Mouse (Mus musculus) cerebellum, adult 2 months (tissue): ENCODE results near the gene Inpp4b. TPM values are rescaled to one million over a fixed set of nuclear protein-coding genes. Genes with fewer than 3 reads are reported as not detected.

Experiments
- DNase-seq, 2 experiments: peaks; one replicate each; pipeline ENCODE4 v3.0.0; 2021
- H3K27ac ChIP-seq: fragments of 200-500 bp; 2 replicates; pipeline ENCODE4 v1.5.1; 2012; ENCODE audit warnings: low read length, control low read depth, inconsistent platforms; ENCODE audit not compliant: insufficient read depth
- H3K27me3 ChIP-seq: fragments of 200-500 bp; 2 replicates; pipeline ENCODE4 v1.6.1; 2012; ENCODE audit warnings: inconsistent platforms, mild to moderate bottlenecking, low read length, moderate library complexity; ENCODE audit not compliant: control insufficient read depth, insufficient read depth
- H3K4me1 ChIP-seq: fragments of 200-500 bp; 2 replicates; pipeline ENCODE4 v1.6.1; 2011; ENCODE audit warnings: low read length; ENCODE audit not compliant: control insufficient read depth, insufficient read depth
- H3K4me3 ChIP-seq: fragments of 200-500 bp; replicated peaks from 2 replicates; pipeline ENCODE3; 2011; ENCODE audit warnings: mild to moderate bottlenecking, low read depth, low read length, control low read depth; ENCODE audit not compliant: insufficient read depth
- CTCF ChIP-seq: fragments of 200-500 bp; IDR thresholded peaks from 2 replicates; pipeline ENCODE4 v1.5.1; 2011; ENCODE audit warnings: low read depth, mild to moderate bottlenecking, control low read depth, low read length, moderate library complexity, borderline replicate concordance; ENCODE audit not compliant: insufficient read depth
- POLR2A ChIP-seq: fragments of 200-500 bp; IDR thresholded peaks from 2 replicates; pipeline ENCODE4 v1.6.1; 2011; ENCODE audit warnings: low read length, control low read depth, borderline replicate concordance; ENCODE audit not compliant: insufficient read depth
- WGBS: fragments of 180-500 bp; shearing (Covaris S2); methylation state at CpG from one replicate; pipeline ENCODE4 v1.1.7; 2018; 5-methylcytosine and 5-hydroxymethylcytosine counted together
- polyA plus RNA-seq: library from polyadenylated mRNA; depleted of rRNA; stranded (reverse); fragments of >200 nt; gene quantifications from 2 replicates; pipeline ENCODE4 v1.2.3, GENCODE M21; 2012

The Inpp4b gene
- polyA plus RNA-seq, 1 experiment: 11.8 TPM

DNA sequence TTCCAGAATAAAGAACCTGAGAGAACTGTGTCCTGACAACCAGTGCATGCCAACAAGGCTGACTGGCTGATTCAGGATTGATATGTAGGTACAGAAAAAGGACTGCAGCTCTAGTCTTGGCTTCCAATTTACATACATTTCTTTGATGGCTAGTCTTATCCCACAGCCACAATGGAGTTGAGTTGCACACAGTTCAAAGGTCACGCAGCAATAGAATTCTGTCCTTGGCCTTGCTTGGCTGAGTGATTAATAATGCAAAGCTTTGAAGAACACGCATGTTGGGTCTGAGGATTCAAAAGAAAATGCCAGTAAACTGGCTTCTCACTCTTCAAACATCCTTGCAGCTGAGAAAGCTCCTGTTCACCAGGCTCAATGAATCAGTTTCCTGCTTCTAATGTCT lies 70.4 kb downstream of the Inpp4b start:
- no peak overlapping the region for H3K27ac ChIP-seq
- no peak for DNase-seq
- peaks cover 3% of the 10 kb centered on the region; the same call in 1 of the 2 replicates for H3K4me1 ChIP-seq
- H3K27me3 ChIP-seq: no peaks in the 10 kb centered on the region
- no peak overlapping the region for H3K4me3 ChIP-seq
- 78% methylated on average over 2 of the region's 2 CpGs for WGBS
- no peak for TF ChIP-seq CTCF
- no peak for TF ChIP-seq POLR2A

DNA sequence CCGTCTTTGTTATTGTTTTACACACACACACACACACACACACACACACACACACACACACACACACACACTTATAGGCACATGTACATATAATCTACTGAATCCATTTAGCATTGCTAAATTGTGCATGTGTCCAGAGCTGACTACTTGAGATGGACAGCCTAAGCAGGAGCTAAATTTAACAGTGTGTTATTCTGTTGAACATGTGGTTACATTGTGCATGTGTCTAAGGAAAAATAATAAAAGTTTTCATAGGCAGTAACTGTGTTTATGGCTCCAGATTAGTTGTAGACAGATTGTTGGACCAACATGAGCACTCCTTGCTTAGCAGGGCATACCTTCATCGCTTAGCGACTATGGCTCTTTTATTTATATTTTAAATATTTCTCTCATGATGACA lies 101.6 kb downstream of the Inpp4b start:
- H3K27me3 ChIP-seq: no peaks in the 10 kb centered on the region
- no peak overlapping the region for H3K27ac ChIP-seq
- H3K4me3 ChIP-seq: no peak overlapping the region
- no peak for DNase-seq
- 98% methylated on average over 3 of the region's 3 CpGs for WGBS
- no peak for TF ChIP-seq POLR2A
- TF ChIP-seq CTCF: no peak
- H3K4me1 ChIP-seq: no peaks in the 10 kb centered on the region

DNA sequence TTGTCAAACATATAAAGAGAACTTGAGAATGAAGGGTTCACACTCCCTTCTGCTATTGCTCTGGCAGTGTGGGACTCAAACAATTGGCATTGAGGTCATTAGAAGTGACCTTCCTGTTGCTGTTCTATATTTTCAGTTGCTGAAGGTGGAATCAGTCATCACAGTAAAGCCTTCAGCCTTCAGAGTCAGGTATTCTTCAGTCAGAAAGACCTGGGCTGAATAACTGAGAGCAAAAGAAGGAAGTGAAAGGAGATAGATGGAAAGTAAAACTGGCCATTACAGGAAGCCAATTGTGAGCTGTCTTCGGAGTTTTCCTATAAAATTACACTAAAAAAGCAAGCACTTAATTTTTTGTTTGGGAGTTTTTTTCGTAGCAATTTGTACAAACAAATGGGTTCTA lies 107.4 kb downstream of the Inpp4b start:
- H3K4me3 ChIP-seq: no peak overlapping the region
- 84% methylated on average over 2 of the region's 2 CpGs for WGBS
- DNase-seq: no peak
- H3K27me3 ChIP-seq: no peaks in the 10 kb centered on the region
- no peaks in the 10 kb centered on the region; the same call in 1 of the 2 replicates for H3K4me1 ChIP-seq
- H3K27ac ChIP-seq: no peak overlapping the region
- TF ChIP-seq CTCF: no peak
- TF ChIP-seq POLR2A: no peak

DNA sequence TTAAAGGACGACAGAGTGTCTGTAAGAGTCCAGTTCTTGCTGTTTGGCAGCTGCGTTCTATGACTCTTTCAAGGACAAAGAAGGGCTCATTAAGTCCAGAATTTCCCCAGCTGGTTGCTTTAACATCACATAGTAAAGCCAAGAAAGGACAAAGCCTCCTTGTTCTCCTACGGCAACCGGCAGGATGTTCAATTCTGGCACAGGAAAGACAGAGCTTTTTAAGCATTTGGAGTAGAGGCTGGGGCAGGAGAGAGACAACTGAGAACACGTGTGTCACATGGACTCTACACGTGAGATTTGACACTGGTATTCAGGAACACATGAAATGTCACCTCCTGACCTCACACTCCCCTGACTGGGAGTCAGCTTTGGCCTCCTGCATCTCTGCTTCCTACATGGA lies 109.7 kb downstream of the Inpp4b start:
- 24% methylated on average over 6 of the region's 6 CpGs for WGBS
- no peak overlapping the region for H3K4me3 ChIP-seq
- H3K4me1 ChIP-seq: no peaks in the 10 kb centered on the region; the same call in 1 of the 2 replicates
- no peak for TF ChIP-seq POLR2A
- no peak for TF ChIP-seq CTCF
- peak in 1 of 2 experiments; percentile 15 for DNase-seq
- H3K27me3 ChIP-seq: no peaks in the 10 kb centered on the region
- H3K27ac ChIP-seq: no peak overlapping the region

DNA sequence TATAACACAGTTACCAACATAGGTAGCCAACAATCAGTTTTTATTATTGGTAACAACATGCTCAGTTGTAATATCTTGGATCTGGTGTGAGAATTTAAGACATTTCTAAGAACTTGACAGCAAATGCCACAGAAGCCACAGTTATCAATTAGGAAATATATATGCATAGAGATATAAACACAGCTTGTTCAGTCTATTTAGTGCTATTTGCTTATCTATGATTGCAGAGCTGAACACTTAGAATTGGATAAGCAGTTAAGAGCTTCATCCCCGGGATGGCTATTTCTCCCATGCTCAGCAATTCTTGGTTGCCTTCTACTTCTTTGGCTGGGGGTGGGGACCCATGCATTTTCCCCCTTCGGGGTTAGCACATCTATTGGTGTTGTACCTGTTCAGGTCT lies 112.5 kb downstream of the Inpp4b start:
- no peak for TF ChIP-seq CTCF
- TF ChIP-seq POLR2A: no peak
- H3K4me1 ChIP-seq: no peaks in the 10 kb centered on the region; the same call in 1 of the 2 replicates
- DNase-seq: no peak
- no peak overlapping the region for H3K27ac ChIP-seq
- H3K4me3 ChIP-seq: no peak overlapping the region
- 76% methylated on average over 2 of the region's 2 CpGs for WGBS
- no peaks in the 10 kb centered on the region for H3K27me3 ChIP-seq

DNA sequence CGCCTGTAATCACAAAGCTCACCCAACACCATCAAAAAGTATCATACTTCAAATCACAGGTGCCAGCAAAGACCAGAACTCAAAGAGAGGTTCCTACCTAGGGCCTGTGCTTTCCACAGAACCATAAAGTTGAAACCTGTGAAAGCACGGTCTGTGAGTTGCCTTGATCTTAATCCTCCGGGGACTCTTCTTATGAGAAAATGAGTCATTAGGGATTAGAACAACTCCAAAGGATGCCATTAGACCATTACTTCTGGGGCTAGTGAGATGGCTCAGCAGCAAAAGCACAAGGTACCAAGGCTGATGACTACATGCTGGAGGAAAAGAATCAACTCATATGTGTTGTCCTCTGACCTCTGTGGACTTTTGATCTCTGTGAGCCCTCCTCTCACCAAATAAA lies 121.4 kb downstream of the Inpp4b start:
- DNase-seq: no peak
- TF ChIP-seq CTCF: no peak
- TF ChIP-seq POLR2A: no peak
- no peak overlapping the region for H3K4me3 ChIP-seq
- no peaks in the 10 kb centered on the region for H3K4me1 ChIP-seq
- no peak overlapping the region for H3K27ac ChIP-seq
- 86% methylated on average over 3 of the region's 3 CpGs for WGBS
- H3K27me3 ChIP-seq: no peaks in the 10 kb centered on the region

DNA sequence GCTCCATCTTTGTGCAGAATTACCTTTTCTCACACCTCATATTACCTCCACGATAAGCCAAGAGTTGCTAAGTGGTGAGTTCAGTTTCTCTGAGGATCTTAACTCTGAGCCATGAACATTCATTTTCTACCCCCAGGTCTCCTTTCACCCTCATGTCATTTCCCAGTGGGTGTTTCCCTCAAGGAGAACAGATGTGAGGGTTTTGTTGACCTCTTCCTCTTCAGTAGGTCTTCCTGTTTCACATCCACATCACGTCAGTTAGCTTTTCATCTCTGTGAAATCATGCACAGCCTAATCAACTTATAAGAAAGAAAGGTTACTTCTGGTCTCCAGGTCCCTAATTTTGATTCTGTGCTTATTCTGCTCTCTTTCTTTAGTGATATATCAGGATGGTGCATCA lies 124.4 kb downstream of the Inpp4b start:
- no peak overlapping the region for H3K4me3 ChIP-seq
- H3K4me1 ChIP-seq: no peaks in the 10 kb centered on the region
- DNase-seq: no peak
- no peak for TF ChIP-seq CTCF
- TF ChIP-seq POLR2A: no peak
- H3K27me3 ChIP-seq: no peaks in the 10 kb centered on the region
- no peak overlapping the region for H3K27ac ChIP-seq
- WGBS: 82% methylated on average over 2 of the region's 2 CpGs

DNA sequence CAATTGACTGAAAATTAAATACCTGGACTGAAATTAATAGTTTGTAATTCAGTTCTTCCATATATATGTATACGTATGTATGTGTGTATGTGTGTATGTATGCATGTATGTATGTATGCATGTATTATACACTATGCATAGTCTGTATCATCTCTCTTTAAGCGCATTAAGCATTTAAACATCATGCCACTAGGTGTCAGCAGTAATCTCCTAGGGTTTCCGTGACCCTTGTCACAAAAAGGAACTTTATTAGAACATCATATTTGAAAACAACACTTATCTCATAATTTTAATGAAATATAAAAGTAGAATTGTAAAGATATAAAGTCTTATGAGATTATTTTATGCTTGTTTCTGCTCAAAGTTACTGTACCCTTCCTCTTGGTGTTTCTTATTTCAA lies 136.3 kb downstream of the Inpp4b start:
- WGBS: 50% methylated on average over 3 of the region's 3 CpGs
- Histone ChIP-seq H3K27me3 (no peaks in the 10 kb centered on the region), H3K27ac (no peak overlapping the region), H3K4me1 (peaks cover 2% of the 10 kb centered on the region; the same call in 1 of the 2 replicates), H3K4me3 (no peak overlapping the region)
- DNase-seq: no peak
- TF ChIP-seq CTCF: no peak
- TF ChIP-seq POLR2A: no peak
